Mouse (Mus musculus) gastrocnemius, postnatal 10 days (tissue): Measurements from ENCODE around the gene Frmpd2. TPM values are rescaled to one million over a fixed set of nuclear protein-coding genes. Genes with fewer than 3 reads are reported as not detected.

Experiments used
- DNase-seq: peaks from one replicate; pipeline ENCODE4 v3.0.0; 2021; ENCODE audit warnings: mixed read lengths
- total RNA-seq, 2 experiments: library from RNA; stranded (reverse); gene quantifications; 2 replicates each; pipeline ENCODE4 v1.2.3; 2021

The Frmpd2 gene
- total RNA-seq, 2 experiments from 2014 or later = 0.23 TPM; not detected in 1

DNA sequence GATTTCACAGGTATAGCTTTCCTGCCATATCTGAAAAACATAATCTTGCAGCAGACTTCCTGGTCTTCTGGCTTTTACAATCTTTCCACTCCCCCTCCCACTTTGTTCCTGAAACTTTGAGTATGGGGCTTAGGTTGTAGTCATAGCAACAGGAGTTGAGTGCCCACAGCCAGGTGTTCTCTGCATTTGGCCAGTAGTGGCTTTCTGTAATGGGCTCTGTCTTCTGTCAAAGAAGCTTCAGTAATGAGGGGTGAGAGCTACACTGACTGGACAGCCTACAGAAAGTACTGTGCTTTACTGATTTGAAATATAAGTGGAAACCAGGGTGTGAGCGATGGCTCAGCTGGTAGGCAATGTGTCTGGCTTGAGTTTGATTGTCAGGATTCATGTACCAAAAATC, 37.2 kb downstream of the Frmpd2 start:
- DNase-seq = no peak

DNA sequence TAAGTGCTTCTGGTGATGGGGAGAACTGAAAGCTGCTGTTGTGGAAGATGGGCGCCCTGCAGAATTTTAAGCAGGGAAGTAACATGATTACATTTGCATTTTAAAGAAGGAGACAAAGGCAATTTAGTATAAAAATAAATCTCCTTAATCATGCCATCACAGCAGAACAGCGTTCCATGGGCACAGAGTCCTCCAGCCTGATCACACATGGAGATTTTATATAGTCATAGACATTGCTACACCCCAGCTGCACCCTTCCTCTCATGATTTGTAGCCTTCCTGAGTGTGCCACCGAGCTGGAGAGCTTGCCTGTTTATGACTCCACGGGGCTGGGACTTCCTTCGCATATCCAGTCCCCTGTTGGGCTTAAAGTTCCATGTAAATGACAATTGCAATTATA, 42.4 kb downstream of the Frmpd2 start:
- DNase-seq = no peak

DNA sequence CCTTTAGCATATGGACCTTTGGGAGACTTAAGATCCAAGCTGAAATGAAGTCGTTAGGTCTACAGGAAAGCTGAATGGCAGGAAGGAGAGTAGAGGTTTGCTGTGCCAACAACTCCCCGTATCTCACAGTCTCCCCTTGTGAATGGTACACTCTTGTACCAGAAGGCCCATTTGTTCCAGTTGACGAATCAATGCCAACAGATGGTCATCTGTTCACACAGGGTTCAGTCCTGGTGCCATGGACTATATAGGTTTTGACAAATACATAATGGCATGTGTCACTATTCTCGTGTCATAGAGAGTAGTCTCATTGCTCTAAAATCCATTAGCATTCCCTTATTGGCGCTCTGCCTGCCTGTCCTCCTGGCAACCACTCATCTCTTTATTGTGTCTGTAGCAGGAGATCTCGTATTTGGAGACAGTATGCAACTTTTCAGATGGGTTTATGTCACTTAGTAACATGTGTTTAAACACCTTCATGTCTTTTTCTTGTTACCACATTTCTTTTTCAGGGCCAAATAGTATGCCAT, 43.3 kb downstream of the Frmpd2 start:
- DNase-seq = no peak

DNA sequence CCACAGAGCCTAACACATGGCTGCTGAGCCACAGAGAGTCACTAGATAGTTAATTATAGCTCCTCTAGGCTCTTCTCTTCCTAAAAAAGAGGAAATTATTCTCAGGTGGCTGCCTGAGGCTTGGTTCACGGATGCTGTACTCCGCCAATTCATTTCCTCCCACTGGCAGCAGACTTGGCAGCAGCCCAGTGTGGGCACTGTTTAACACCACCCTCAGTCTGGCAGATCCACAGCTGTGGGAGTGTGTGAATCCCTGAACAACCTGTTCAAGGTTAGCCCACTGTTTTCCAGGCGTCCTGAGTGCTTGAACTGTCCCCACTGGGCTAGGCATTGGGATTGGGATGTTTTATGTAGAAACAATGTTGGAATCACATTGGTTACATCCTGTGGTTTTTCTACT, 50.0 kb downstream of the Frmpd2 start:
- no peak for DNase-seq

DNA sequence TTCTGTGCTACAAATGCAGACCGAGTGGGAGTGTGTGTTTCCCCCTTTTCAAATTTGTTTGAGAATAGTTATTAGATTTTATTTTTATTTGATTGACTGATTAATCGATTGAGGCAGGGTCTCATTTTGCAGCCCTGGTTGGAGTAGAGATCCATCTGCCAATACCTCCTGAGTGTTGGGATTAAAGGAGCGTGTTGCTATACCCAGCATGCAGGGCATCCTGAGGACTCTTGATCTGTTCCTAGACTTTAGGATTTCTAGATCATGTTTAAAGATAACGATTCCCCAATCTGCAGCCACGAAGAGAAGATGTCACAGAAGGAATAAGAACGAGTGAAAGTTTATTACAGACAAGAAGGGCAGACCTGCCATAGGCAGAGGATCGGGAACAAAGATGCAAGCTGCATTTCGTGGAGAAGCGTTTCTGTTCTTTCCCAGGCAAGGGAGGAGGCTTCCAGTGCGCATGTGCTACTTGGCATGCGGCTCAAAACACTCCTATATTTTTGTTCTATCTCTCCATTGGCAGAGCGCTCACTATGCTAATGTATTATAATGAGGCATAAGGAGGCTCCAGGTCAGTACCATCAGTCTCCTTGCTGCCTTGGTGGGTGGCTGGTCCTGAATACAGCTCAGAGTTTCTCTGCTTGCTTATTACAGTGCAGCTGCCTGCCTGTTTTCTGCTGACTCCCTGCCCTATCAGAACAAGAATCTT, 53.9 kb downstream of the Frmpd2 start:
- DNase-seq = no peak

DNA sequence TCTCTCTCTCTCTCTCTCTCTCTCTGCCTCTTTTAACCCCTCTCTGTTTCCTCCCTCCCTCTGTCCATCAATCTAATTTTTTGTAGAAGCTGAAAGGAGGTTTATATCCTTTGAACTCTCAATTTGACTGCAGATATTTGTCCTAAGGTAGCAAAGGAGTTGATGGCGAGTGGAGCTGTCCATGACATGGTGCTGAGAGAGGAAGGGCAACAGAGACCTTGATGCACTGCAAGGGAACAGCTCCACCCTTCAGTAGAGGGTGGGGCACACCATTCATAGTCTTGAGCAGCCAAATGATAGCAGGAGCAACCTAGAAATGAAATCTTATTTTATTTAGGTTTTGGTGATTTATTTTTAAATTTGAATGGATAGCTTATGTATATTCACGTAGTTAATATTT, 55.1 kb downstream of the Frmpd2 start:
- DNase-seq = no peak

DNA sequence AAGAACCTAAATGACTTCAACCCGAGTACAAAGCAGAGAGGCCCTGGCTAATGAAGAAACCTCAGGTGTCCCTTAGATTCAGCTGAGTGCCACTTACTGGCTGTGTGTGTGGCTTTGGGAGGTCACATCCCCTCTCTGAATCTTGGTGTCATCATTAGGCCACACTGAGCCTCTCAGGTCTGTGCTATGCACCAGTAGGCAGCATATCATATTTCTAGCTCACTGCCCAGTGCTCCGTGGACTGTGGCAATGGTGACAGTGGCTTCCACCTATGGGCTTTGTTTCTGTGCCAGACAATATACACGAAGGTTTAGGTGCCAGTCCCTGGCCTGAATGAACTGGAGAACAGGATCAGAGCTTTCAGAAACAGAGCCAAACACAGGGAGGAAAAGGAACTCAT, 56.4 kb downstream of the Frmpd2 start:
- DNase-seq = no peak

DNA sequence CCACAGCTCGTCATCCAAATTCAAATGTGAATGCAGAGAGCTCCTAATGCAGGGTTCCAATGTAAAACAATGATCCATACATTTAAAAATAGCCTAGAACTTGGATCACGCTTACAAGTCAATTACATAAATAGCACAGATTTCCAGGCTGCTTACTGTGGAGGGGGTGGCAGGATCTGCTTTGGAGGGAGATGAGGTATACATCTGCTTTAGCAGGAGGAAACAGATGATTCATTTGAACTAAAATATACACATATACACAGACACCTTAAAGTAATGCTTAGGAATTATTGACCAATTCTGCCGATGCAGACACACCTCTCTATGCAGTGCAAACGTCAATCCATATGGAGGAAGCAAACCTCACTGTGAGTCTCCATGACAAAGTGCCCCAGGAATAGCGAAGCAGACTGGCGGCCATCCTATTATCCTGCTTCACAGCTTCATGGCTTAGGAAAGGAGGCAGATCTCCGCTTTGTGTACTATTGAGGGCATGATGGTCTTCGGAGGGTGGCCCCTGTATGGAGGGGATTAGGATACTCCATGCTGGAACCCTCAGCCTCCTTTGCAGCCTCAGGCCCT, 59.9 kb downstream of the Frmpd2 start:
- DNase-seq = no peak

DNA sequence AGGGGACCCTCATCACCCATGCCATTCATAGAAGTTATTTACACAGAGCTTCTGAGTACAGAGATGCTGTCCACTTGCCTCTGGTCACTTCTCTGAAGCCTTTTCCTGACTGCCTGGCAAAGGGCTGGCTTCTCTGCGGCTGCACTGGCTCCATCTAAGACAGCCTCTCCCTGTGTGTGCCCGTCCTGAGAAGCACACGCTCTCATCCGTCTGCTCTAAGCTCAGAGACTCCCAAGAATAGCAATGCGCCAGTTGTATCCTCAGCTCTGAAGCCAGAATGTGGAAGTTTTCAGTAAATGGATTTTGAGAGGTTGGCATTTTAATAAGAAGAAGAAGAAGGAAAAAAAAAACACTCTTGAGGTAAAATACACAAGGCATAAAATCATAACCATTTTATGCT, 61.3 kb downstream of the Frmpd2 start:
- no peak for DNase-seq

DNA sequence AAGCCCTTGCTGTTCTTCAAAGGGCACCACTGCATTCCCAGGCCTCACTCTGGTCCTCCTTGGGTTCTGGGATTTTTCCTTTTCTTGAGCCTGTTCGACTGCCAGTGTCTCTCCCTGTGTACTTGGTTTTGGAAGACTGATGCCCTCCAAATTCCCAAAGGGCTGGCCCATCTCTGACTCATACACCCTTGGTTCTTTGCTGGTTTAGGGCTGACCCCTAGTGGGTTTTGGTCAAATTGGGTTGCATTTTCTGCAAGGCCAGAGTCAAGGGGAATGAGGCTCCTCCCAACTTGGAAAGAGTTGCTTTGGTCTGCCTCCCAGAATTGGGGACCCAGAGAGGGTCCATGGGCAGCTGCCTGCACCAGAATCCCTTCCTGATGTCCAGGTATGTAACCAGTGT, 62.0 kb downstream of the Frmpd2 start:
- DNase-seq = no peak

DNA sequence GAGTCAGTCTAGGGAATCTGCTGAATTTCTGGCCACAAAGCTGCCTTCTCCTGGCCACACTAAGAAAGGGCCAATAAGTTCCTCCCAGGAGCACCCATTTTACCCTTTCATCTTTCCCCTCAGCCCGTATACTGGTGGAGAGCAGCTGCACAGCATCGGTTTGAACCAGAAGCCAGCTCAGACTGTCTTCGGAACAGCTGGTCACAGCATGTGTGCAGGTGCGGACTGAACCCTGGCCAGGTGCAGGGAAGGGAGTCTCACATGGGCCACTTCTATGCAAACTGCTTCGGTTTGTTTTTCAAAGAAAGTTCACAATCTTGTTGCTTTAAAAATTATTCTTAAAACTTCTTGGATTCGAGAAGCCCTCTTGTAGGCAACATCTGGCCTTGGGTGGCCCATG, 63.8 kb downstream of the Frmpd2 start:
- DNase-seq = no peak

DNA sequence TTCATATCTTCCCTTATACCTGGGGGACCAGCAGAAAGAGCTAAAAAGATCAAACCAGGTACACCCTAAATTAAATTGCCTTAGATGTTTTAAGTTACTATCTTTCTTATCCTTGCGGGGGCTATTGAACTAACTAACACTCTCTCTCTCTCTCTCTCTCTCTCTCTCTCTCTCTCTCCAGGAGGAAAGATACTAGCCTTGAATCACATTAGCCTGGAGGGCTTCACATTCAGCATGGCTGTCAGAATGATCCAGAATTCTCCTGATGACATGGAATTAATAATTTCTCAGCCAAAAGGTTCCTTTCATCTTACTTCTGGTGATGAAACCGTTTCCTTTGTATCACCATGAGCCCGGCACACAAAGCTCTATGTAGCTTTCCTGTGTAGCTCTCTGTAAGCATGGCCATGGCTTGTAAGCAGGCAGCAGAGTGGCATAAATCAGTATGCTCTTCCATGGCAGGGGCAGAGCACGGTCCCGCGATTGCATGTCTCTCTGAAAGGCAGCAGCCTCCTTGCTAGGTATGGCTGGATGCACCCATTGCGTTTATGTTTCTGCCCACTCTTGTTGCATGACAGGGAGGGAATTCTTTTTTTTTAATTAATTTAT, 68.2 kb downstream of the Frmpd2 start:
- DNase-seq = no peak

DNA sequence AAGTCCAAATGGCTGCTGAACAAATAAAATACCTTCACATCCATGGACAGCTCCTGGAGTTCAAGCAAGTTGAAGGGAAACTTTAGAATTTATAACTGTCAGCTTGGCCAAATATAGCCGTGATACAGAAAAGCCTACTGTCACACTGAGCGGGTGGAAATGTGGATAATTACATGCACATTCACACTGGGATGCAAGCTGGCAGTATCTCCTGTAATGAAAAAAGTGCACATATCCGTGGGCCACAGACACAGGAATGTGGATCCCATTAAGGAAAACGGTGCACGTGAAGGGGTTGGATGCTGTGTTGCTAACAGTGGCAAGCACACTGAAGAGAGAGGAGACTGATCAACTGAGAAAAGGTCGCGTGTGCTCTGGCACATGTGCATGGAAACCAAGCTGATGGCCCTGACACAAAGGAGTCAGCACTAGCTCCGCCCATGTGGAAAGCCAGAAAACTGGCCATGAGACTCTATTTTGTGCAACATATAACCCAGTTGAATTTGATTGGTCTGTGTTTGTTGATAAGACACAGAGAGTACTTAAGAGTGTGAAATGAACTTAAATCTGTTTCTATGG, 74.2 kb downstream of the Frmpd2 start:
- no peak for DNase-seq

DNA sequence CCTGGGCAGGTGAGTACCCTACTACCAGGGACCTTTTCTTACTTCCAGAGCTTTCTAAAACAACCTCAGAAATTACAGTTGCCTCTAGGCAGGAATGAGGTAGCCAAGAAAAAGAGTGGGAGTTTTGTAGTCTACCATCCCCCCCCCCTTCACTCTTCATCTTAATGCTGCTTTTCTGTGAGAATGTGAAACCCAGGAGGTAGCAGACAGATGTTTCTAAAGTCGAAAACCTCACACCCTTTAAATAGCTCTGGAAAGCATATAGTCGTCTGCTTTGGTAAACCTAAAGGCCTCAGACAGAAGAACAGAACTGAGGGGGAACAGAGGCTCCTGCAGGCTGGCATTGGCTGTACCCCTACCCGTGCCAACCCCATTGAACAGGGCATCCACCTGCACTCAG, 77.2 kb downstream of the Frmpd2 start:
- DNase-seq = no peak

DNA sequence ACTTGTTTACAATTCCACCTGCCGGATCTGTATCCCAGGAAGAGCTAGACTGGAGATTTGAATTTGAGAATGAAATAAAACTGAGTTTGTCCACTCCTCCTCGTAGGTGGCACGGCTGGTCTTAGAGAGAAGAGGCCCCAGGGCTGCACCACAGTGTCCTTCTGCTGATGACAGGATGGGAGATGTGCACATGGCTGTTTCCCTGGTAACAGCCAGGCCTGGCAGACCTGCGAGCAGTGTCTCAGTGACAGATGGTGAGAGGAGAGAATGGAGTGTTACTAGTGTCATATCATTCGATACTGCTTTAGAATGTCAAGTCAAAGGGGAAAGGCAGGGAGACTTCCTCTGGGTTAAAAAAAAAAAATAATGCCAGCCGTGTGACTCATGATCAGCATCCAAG, 78.4 kb downstream of the Frmpd2 start:
- DNase-seq = no peak

DNA sequence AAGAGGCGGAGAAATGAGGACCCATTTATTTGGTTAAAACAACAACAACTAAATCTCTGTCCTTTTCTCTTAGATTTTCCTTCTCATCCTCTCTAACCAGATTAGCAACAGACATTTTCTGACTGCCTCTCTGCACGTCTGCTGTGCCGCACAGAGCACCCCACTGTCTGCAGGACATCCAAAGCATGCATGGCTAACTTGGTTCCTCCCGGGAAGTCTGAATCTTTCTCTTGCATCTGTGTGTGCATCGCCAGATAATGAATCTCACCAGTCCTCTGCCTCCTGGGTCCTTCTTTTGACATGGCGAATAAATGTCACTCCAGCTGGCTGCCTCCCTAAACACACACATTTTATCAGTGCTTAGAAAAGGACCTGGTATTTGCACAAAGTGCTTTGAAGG, 99.2 kb downstream of the Frmpd2 start:
- no peak for DNase-seq

DNA sequence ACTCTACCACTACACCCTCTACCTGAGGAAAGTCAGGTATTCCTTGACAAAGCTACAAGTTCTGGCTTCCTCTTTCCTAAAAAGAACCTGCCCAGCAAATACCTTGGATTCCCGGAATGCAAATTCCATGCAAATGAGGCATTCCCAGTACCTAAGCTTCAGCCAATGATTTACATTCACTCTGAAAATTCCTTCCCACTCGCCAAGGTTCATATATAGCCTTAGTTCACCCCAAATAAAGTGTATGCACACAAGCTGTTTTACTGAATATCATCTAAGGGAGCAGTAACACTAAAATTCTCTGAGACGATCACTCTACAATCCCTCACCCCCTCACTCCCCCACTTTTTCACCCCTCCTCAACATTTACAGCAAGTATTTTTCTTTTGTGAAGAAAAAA, 102.1 kb downstream of the Frmpd2 start:
- no peak for DNase-seq

DNA sequence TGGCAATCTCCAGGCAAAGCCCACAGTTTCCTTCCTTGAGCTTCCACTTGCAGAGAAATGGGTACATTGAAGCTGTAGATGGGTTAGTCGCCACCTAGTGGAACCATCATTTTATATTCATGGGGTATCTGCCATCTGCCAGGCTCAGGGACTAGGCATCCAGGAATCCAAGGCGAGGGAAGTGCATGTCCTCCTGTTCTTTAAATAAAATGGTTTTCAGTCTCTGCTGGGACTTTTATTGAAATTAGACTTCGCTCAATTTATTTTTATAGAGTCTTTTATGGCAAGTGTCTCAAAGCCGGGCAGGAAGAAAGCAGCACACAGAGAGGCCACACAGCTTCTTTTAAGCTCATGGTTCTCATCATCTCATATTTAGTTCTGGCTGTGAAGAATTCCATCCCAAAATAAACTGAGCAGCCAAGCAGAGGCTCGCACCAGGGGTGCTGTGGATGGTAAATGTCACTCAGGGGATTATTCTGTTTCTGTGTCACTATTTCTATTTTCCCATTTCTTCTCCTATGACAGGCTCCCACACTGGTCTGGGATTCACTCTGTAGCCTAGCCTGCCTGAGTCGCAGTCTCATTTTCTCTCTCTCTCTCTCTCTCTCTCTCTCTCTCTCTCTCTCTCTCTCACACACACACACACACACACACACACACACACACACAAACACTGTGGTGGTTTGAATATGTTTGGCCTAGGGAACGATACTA, 108.4 kb downstream of the Frmpd2 start:
- no peak for DNase-seq

DNA sequence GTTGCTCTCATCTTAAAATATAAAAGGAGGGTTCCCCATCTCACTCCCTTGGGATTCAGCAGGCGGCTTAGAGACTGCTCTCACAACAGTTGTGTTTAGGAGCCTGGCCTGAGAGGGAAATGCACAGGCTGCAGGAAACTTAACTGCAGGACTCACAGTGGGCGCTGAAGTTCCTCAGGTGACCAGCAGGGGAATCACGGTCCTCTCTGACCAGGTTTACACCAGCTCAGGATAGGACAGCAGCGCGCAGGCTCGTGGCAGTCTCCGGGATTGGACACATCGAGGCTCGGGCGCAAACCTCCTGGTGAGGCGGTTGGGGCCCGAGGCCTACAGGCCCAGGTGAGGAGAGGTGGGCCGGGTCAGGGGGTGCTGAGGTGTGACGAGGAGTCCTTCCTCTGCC, 117.5 kb downstream of the Frmpd2 start, which contains the start of gene Ptpn20:
Ptpn20 (plus strand) TSS at position 257 of the 400 bp plus-strand sequence.
- peak; percentile 4 for DNase-seq

DNA sequence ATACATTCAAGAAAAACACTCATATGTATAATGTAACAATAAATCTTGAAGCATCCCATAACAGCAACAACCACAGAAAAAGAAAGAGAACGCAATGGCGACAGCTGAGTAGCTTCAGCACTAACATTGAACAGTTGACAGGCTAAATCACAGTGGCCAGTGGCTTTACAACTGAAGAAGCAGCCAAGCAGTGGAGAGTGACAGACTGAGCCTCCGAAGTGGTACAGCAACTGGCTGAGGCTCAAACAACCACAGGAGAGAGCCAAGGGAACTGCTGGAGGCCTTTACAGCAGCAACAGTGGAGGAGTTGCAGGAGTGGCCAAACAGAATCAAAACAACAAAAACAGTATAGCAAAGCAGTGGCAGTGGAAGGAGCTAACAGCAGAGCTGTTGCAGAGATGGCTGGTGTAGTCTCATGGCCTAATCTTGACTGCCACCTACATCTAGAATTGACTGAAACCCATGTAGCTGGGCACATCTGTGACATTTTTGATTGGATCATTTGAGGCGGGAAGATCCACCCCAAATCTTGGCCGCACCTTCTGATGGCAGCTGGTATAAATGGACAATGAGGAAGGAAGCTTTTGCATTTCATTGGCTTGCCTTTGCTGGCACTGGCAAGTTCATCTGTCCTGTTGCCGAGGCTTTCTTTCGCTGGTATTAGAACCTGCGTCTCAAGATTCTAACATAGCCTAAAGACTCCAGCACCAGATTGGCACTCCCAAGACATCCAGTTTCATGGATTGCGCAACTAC, 127.1 kb downstream of the Frmpd2 start:
- no peak for DNase-seq

DNA sequence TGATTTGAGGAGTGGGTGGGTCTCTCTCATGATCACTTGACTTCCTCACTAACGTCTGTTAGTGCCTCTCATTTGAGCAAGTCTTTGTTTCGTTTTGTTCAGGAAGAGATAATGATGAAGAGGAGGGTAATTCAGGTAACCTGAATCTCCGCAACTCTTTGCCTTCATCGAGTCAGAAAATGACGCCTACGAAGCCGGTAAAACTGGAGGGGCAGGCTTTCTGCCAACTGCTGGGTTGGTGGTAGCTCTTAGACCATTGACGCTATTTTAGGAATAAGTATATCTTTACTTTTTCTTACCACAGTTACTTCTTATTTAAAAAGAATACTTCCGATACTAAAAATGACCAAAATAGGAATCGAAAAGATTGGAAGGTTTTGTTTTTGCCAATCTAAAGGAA, 135.9 kb downstream of the Frmpd2 start:
- no peak for DNase-seq
